ENCODE assay signal across 19 mouse cellular contexts in genomic region chr1:88366881-88367644, GRCm38 (mm10). TPM values are rescaled to one million over a fixed set of nuclear protein-coding genes. Genes with fewer than 3 reads are reported as not detected.
DNase-seq lines count a peak whose midpoint lies in the region; ATAC-seq and TF ChIP-seq lines count a peak whose summit lies in the region.
"Had no signal": no experiment of that assay in that cellular context is flagged by ENCODE, and none has a peak within 500 bp of the region (broad histone marks: within the 10 kb centered on the region; RNA-seq: fewer than 3 reads in every experiment).

No protein-coding gene starts in this region.

- CTCF ChIA-PET in Patski (lab: Charles Lee), result interaction anchor here (0.9 to 3.9 kb wide), 7 partner anchors 10 to 39 kb away, joined by 3 to 14 read pairs (median 4); partner anchors contain the start of gene Spp2

- TF ChIP-seq CTCF in layer of hippocampus, adult 2 months (conservative IDR thresholded peaks at IDR 0.05), result peak; percentile 47
- peak; percentile 70 for TF ChIP-seq CTCF in Patski (IDR thresholded peaks at IDR 0.05)

- ATAC-seq in Patski, result no peak
- ATAC-seq: forebrain, embryonic 14.5 days; inflammation-experienced regulatory T-cells, adult 6 months had no signal

- no peak for DNase-seq in layer of hippocampus, adult 2 months (ENCODE audit: low spot score in 2 of 2)
- DNase-seq in layer of hippocampus, postnatal 36 days, result no peak
- DNase-seq in 416B (ENCODE audit: low read depth) (peak; percentile 11), Patski (ENCODE audit: low read depth, low spot score) (no peak)
- peak; percentile 75 for DNase-seq in cerebellum, adult 9-10 months
- DNase-seq in thymus, postnatal 14 days, result no peak
- DNase-seq in right cerebral cortex, adult 2 months (ENCODE audit: low spot score in 2 of 2), result no peak
- DNase-seq: embryo, embryonic 11 days; heart, adult 2 months; heart, postnatal 36 days; midbrain, embryonic 14.5 days; spleen, adult 18-20 months had no signal

- H3K4me3 ChIP-seq in layer of hippocampus, adult 2 months, result no peak overlapping the region
- H3K4me3 ChIP-seq: heart, adult 2 months had no signal

- POLR2A ChIA-PET in Patski (lab: Charles Lee), result no interaction called here

- in situ Hi-C loops in Patski (cut with MboI; ENCODE audit: low pct_unique_long_range_greater_than_20kb), result no loop called here

- no peak overlapping the region for H3K27ac ChIP-seq in layer of hippocampus, adult 2 months
- H3K27ac ChIP-seq: heart, adult 2 months; liver, embryonic 14.5 days; macrophage had no signal

- no peaks in the 10 kb centered on the region for H3K27me3 ChIP-seq in Patski

RNA-seq across cellular contexts. Expression of gene Spp2, which starts 39.7 kb away (rescaled TPM):
- total RNA-seq in layer of hippocampus, adult 2 months (2021), result not detected
- total RNA-seq in layer of hippocampus, postnatal 36 days (2021), result not detected
- 0.09 TPM for polyA plus RNA-seq in Patski (2021)
- total RNA-seq: gastrocnemius, adult 18-20 months; heart, adult 2 months; heart, postnatal 36 days; left cerebral cortex, postnatal 14 days had no signal
- polyA plus RNA-seq: heart, adult 2 months; inflammation-experienced regulatory T-cells, adult 6 months; macrophage; neural tube, embryonic 11.5 days had no signal

Comparison
In these comparisons a context has a peak if more than half of its experiments do, and no peak if none do; other contexts are left out.
1. DNase-seq: peak in 416B (single experiment) and cerebellum, adult 9-10 months (single experiment); none in layer of hippocampus, adult 2 months (0 of 2), layer of hippocampus, postnatal 36 days (0 of 2), Patski (single experiment), thymus, postnatal 14 days (single experiment) and right cerebral cortex, adult 2 months (0 of 2).